Mouse (Mus musculus) forebrain, embryonic 16.5 days (tissue): ENCODE measurements around the gene Mpo. TPM values are rescaled to one million over a fixed set of nuclear protein-coding genes. Genes with fewer than 3 reads are reported as not detected.

Experiments
- ATAC-seq: fragments of 200-750 bp; cut with Nextera tagmentation; 2 replicates; pipeline ENCODE4 v1.8.0; 2017; ENCODE audit warnings: mild to moderate bottlenecking, moderate library complexity
- H3K27ac ChIP-seq: fragments of 300-500 bp; sonication (generic); 2 replicates; pipeline ENCODE4 v1.5.1; 2014; ENCODE audit warnings: low read length, control low read depth
- H3K27me3 ChIP-seq: fragments of 300-500 bp; sonication (generic); replicated peaks from 2 replicates; pipeline ENCODE4 v1.6.1; 2014; ENCODE audit warnings: low read length; ENCODE audit not compliant: control insufficient read depth, insufficient read depth
- H3K36me3 ChIP-seq: fragments of 300-500 bp; sonication (generic); 2 replicates; pipeline ENCODE4 v1.6.1; 2014; ENCODE audit not compliant: control insufficient read depth, insufficient read depth
- H3K4me1 ChIP-seq: fragments of 300-500 bp; sonication (generic); replicated peaks from 2 replicates; pipeline ENCODE4 v1.6.1; 2014; ENCODE audit warnings: low read length; ENCODE audit not compliant: control insufficient read depth, insufficient read depth
- H3K4me2 ChIP-seq: fragments of 300-500 bp; sonication (generic); 2 replicates; pipeline ENCODE4 v1.6.1; 2014; ENCODE audit warnings: mild to moderate bottlenecking, low read length, control low read depth
- H3K4me3 ChIP-seq: fragments of 300-500 bp; sonication (generic); replicated peaks from 2 replicates; pipeline ENCODE4 v1.5.1; 2014; ENCODE audit warnings: mild to moderate bottlenecking, low read length, control low read depth
- H3K9ac ChIP-seq: fragments of 300-500 bp; sonication (generic); replicated peaks from 2 replicates; pipeline ENCODE4 v1.6.1; 2014; ENCODE audit warnings: low read depth, low read length, control low read depth
- H3K9me3 ChIP-seq: fragments of 300-500 bp; sonication (generic); 2 replicates; pipeline ENCODE4 v1.6.1; 2016; ENCODE audit warnings: low read length; ENCODE audit not compliant: control insufficient read depth
- WGBS: fragments of 180-500 bp; shearing (Covaris S2); extraction: QIAGEN DNeasy Blood & Tissue Kit; methylation state at CpG from one replicate; pipeline ENCODE4 v1.1.7; 2014; 5-methylcytosine and 5-hydroxymethylcytosine counted together
- polyA plus RNA-seq: library from polyadenylated mRNA; unstranded; fragments of >200 nt; fragmentation: Nextera tagmentation; extraction: Ambion mirVana; gene quantifications from 2 replicates; pipeline ENCODE4 v1.2.1, GENCODE M21; 2015

Gene Mpo
- polyA plus RNA-seq, 1 experiment from 2014 or later = 0.29 TPM

DNA sequence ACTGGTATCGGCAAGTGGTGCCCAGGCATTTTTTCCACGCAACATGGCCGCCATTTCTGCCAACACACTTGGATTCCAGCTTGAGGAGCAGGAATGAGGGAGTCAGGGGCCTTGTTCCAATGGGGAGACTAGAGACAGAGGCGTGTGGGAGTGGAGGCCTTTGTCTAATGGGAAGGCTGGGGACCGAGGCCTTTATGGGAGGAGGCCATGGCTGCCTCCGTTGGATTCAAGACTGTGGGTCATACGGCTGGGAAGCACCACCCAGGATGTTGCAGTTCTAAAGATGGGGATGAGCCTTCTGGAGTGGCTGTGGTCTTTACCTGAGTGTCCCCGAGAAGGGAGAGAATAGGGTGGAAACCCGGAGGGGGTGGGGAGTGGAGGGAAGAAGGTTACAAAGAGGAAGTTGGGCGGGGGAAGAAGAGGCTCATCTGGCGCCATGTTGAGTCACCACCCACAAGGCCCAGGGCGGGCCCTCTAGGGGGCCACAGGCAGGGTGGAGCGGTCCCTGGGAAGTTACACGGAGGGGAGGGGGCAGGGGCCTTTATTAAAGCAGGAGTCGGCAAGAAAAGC is 37.0 kb upstream of the Mpo start:
- no peak overlapping the region for H3K9ac ChIP-seq
- no peak for ATAC-seq
- 90% methylated on average over 15 of the region's 15 CpGs for WGBS
- H3K27ac ChIP-seq = no peak overlapping the region
- no peaks in the 10 kb centered on the region for H3K36me3 ChIP-seq
- H3K9me3 ChIP-seq = no peaks in the 10 kb centered on the region
- H3K4me3 ChIP-seq = no peak overlapping the region
- peaks cover 14% of the 10 kb centered on the region for H3K4me1 ChIP-seq
- no peaks in the 10 kb centered on the region for H3K27me3 ChIP-seq
- H3K4me2 ChIP-seq = no peak overlapping the region

DNA sequence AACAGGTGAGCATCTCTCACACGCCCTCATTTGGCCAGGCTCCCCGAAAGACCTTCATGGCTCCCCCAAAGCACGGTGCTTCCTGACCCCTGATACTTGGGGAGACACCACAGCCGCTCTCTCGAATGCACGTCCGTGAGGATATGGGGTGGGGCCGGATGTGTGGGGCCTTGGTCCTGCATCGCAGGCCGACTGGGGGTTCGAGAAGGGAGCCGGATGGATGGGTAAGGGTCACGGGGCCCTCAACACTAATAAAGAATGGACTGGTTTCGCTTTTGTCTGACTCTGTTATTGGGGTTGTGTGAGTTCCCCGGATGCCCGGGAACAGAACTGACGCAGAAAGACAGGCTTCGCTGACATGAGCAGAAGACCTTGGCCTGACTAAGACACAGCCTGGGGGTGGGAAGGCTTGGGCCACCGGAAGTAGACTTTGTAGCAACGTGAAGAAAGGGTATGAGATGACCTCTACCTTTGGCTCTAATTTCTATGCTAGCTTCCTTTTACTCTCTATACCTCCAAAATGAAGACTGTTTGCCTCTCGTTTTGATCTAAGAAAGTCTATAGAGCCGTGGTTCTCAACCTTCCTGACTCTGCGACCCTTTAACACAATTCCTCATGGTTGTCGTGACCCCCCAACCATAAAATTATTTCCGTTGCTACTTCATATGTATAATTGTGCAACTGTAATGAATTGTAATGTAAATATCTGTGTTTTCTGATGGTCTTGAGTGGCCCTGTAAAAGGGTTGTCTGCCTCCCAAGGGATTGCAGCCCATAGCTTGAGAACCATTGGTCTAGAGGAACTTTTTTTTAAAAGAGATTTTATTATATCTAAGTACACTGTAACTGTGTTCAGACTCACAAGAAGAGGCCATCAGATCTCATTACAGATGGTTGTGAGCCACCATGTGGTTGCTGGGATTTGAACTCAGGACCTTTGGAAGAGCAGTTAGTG is 36.1 kb upstream of the Mpo start:
- no peaks in the 10 kb centered on the region for H3K27me3 ChIP-seq
- no peak for ATAC-seq
- no peaks in the 10 kb centered on the region for H3K36me3 ChIP-seq
- H3K4me3 ChIP-seq = no peak overlapping the region
- H3K4me2 ChIP-seq = no peak overlapping the region
- no peak overlapping the region for H3K27ac ChIP-seq
- no peaks in the 10 kb centered on the region for H3K9me3 ChIP-seq
- no peak overlapping the region for H3K9ac ChIP-seq
- peaks cover 24% of the 10 kb centered on the region for H3K4me1 ChIP-seq
- 92% methylated on average over 25 of the region's 25 CpGs for WGBS

DNA sequence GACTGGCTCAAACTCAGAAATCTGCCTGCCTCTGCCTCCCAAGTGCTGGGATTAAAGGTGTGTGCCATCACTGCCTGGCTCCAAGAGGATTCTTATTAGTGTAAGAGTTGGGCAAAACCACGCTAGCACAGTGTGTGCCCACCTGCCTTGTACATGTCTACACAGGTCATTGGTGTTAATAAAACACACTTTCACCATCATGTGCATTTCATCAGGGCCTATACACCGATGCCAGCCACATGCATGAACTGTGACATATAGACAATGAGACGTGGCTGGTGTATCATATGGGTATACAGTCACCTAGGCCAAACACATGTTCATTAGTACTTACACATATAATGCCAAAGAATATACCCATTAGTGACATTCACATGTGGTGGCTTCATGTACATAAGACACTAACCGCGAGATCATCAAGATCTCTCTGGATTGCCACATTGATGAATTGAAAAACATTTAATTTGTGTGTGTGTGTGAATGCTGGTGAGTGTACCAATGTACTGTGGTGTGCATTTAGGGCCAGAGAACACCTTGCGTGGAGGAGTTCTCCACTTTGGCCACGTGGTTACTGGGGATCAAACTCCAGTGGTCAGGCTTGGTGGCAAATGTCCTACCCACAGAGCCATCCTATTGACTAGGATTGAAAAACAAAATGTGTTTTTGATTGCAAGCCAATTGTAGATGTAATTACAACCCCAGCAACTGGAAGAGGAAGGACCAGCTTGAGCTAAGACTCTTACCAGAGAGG is 35.0 kb upstream of the Mpo start:
- WGBS = 79% methylated on average over 7 of the region's 7 CpGs
- no peak overlapping the region for H3K4me3 ChIP-seq

DNA sequence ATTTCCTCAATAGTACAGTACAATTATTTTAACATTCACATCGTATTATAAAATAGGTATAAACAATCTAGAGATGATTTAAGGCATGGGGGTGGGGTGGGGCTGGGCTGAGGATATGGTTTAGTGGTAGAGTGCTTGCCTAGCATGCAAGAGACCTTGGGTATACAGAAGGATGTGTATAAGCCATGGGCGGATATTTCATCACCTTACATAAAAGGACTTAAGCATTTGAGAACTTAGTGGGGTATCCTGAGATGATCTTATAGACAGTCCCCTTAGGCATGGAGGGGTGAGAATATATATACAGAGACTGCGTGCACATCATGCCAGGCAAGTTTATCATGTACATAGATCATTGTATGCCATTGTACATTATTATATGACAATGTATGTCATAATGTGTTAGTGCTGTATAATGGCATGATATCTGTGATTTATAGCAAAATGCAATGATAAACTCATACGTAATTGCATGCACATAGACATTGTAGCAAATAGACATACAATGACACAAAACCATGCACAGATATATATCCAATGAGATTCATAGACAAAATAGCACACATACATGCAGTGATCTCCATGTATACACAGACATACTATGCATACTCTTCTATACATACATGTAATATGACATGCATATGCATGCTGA is 34.3 kb upstream of the Mpo start:
- no peak overlapping the region for H3K4me3 ChIP-seq
- no peaks in the 10 kb centered on the region for H3K27me3 ChIP-seq
- H3K9me3 ChIP-seq = no peaks in the 10 kb centered on the region
- 72% methylated on average over 4 of the region's 4 CpGs for WGBS
- no peak overlapping the region for H3K9ac ChIP-seq
- peaks cover 39% of the 10 kb centered on the region for H3K4me1 ChIP-seq
- no peak for ATAC-seq
- no peaks in the 10 kb centered on the region for H3K36me3 ChIP-seq
- no peak overlapping the region for H3K27ac ChIP-seq
- no peak overlapping the region for H3K4me2 ChIP-seq

More for the DNA sequence above, 35.0 kb upstream of the Mpo start:
- H3K27me3 ChIP-seq = no peaks in the 10 kb centered on the region
- no peak overlapping the region for H3K27ac ChIP-seq
- no peak overlapping the region for H3K4me2 ChIP-seq
- ATAC-seq = no peak
- H3K4me1 ChIP-seq = peaks cover 34% of the 10 kb centered on the region
- no peaks in the 10 kb centered on the region for H3K9me3 ChIP-seq
- no peaks in the 10 kb centered on the region for H3K36me3 ChIP-seq
- no peak overlapping the region for H3K9ac ChIP-seq

DNA sequence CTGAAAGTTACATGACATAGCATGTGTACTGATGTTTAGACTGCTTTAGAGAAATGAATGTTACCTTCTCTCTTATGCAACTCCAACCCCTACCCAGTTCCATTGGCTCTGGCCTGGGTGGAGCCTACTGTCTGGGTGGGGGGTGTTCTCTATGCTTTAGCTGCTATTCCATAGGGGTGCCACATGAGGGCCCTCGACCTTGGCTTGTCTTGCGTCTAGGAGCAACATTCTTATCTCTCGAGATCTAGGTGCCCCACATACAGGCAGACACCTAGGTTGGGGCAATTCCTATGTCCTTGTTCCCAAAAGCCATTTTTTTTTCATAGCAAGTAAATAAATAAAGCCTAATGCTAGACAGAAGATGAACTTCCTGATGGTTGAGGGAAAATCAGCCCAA is 33.8 kb upstream of the Mpo start:
- 8% methylated on average over 3 of the region's 3 CpGs for WGBS
- H3K36me3 ChIP-seq = no peaks in the 10 kb centered on the region
- ATAC-seq = no peak
- no peaks in the 10 kb centered on the region for H3K27me3 ChIP-seq
- no peak overlapping the region; the same call in 1 of the 2 replicates for H3K4me3 ChIP-seq
- H3K9ac ChIP-seq = no peak overlapping the region
- H3K4me2 ChIP-seq = peak overlapping the region; percentile 74
- H3K27ac ChIP-seq = peak overlapping the region; percentile 64
- no peaks in the 10 kb centered on the region for H3K9me3 ChIP-seq
- peaks cover 42% of the 10 kb centered on the region for H3K4me1 ChIP-seq

DNA sequence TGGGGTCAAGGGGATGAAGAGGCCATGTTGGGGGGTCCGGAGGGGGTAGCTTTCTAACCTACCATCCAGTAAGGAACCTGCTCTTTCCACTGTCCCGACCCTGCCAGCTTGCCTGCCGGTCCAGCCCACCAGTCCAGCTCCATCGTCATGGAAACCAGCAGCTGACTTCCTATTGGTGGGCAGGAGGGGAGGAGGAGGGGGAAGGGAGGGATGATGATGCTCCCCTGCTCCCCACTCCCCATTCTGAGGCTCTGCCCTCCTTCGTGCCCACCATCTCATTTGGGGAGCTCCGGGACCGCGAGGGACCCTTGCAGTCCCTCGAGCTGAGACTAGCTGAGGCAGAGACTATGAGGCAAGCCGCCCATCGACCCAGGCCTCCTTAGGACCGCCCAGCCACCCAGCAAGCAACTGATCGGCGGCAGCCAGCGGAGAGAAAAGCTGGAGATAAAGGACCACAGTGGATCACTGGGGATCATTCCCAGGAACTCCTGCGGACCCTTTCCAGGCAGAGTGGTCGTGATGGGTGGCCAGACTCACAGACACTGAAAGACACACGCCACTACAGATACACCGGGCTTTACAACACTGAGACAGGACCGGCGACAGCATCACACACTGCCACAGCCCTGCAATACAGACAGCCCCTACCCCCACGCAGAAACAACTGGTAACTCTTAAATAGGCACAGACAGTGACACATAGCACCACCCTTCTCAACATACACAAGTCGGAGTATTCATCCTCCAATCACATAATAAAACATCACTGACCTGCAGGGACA is 32.9 kb upstream of the Mpo start, which contains the start of gene Tspoap1:
Gene Tspoap1 (plus strand): TSS at position 241 of the 781 bp plus-strand sequence.
- H3K4me1 ChIP-seq = peaks cover 51% of the 10 kb centered on the region
- H3K27ac ChIP-seq = peak within 1 kb of the TSS; percentile 84
- H3K27me3 ChIP-seq = no peaks in the 10 kb centered on the region
- 3% methylated on average over 23 of the region's 23 CpGs for WGBS
- no peaks in the 10 kb centered on the region for H3K9me3 ChIP-seq
- H3K4me3 ChIP-seq = peak within 1 kb of the TSS; percentile 59
- H3K36me3 ChIP-seq = no peaks in the 10 kb centered on the region
- H3K9ac ChIP-seq = peak within 1 kb of the TSS; percentile 86
- ATAC-seq = peak; percentile 89
- H3K4me2 ChIP-seq = peak within 1 kb of the TSS; percentile 74

DNA sequence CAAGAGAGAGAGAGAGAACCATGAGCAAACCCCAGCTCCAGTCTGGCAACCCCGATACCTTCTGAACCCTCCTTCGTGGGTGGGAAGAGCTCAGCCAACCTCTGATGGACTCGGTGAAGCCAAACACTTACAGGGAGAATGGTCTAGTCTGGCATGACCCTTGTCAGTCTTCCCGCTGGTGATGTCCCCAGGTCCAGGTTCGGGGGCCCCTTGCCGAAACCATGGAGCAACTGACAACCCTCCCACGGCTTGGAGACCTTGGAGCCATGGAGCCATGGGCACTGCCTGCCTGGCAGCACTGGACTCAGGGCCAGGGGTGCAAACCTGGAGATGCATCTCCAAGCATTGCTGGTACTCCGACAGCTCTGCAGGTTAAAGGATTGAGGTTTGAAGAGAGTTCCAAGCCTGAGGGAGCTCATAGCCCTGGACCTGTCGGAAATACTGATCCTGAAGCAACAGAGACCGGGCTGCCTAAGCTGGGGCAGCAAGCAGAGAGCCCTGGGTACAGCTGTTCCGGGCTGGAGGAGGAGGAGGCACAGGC is 32.1 kb upstream of the Mpo start:
- Histone ChIP-seq H3K27ac (no peak overlapping the region), H3K36me3 (no peaks in the 10 kb centered on the region), H3K4me3 (peak overlapping the region; percentile 59), H3K9ac (peak overlapping the region; percentile 86), H3K4me2 (peak overlapping the region; percentile 74), H3K27me3 (no peaks in the 10 kb centered on the region), H3K4me1 (peaks cover 51% of the 10 kb centered on the region), H3K9me3 (no peaks in the 10 kb centered on the region)
- no peak for ATAC-seq
- 52% methylated on average over 11 of the region's 11 CpGs for WGBS
